Mouse (Mus musculus): Measurements from ENCODE around the gene Plcb2.

The Plcb2 gene

GRCm38 (mm10) chr2:118751896-118752791, 23.9 kb upstream of the Plcb2 start:
- no peak for DNase-seq (ENCODE audit: low spot score)

GRCm38 (mm10) chr2:118750476-118750875, 22.2 kb upstream of the Plcb2 start:
- DNase-seq (ENCODE audit: low spot score) = no peak

GRCm38 (mm10) chr2:118749341-118749884, 21.2 kb upstream of the Plcb2 start:
- no peak for DNase-seq (ENCODE audit: low spot score)

- DNase-seq (ENCODE audit: low spot score) = no peak
Measured at GRCm38 (mm10) chr2:118747301-118747960, 19.2 kb upstream of the Plcb2 start.

- peak; percentile 45 for DNase-seq (ENCODE audit: low spot score)
Measured at GRCm38 (mm10) chr2:118745915-118746901, 18.0 kb upstream of the Plcb2 start.

GRCm38 (mm10) chr2:118745232-118745884, 17.1 kb upstream of the Plcb2 start, which contains the start of gene Inafm2:
Inafm2 (plus strand) TSS chr2:118745758.
- DNase-seq (ENCODE audit: low spot score) = peak; percentile 93

GRCm38 (mm10) chr2:118744621-118745020, 16.4 kb upstream of the Plcb2 start:
- peak; percentile 3 for DNase-seq (ENCODE audit: low spot score)

GRCm38 (mm10) chr2:118743261-118743943, 15.2 kb upstream of the Plcb2 start:
- DNase-seq (ENCODE audit: low spot score) = peak; percentile 4

- no peak for DNase-seq (ENCODE audit: low spot score)
Measured at GRCm38 (mm10) chr2:118741183-118741582, 12.9 kb upstream of the Plcb2 start.

GRCm38 (mm10) chr2:118740341-118740740, 12.1 kb upstream of the Plcb2 start:
- DNase-seq (ENCODE audit: low spot score) = no peak

GRCm38 (mm10) chr2:118733341-118733740, 5.1 kb upstream of the Plcb2 start:
- DNase-seq (ENCODE audit: low spot score) = peak; percentile 0

GRCm38 (mm10) chr2:118731981-118732380, 3.7 kb upstream of the Plcb2 start:
- no peak for DNase-seq (ENCODE audit: low spot score)

GRCm38 (mm10) chr2:118730622-118730915, 2.3 kb upstream of the Plcb2 start:
- DNase-seq (ENCODE audit: low spot score) = peak; percentile 88

- peak; percentile 2 for DNase-seq (ENCODE audit: low spot score)
Measured at GRCm38 (mm10) chr2:118729816-118730621, 1.8 kb upstream of the Plcb2 start.

GRCm38 (mm10) chr2:118729194-118729593, 956 bp upstream of the Plcb2 start:
- no peak for DNase-seq (ENCODE audit: low spot score)

- DNase-seq (ENCODE audit: low spot score) = peak; percentile 19
Measured at GRCm38 (mm10) chr2:118727911-118728310, 327 bp downstream of the Plcb2 start.

- peak; percentile 2 for DNase-seq (ENCODE audit: low spot score)
Measured at GRCm38 (mm10) chr2:118726873-118727272, 1.4 kb downstream of the Plcb2 start.

GRCm38 (mm10) chr2:118725511-118725910, 2.7 kb downstream of the Plcb2 start:
- DNase-seq (ENCODE audit: low spot score) = peak; percentile 4

GRCm38 (mm10) chr2:118723693-118724486, 4.3 kb downstream of the Plcb2 start:
- peak; percentile 1 for DNase-seq (ENCODE audit: low spot score)

Measured in ovary, postnatal 36 days (tissue).